Mouse (Mus musculus) lung, postnatal 36 days (tissue): ENCODE measurements around the gene Ppp1r9a.
"Not testable (repeated sequence)": the region's sequence is repeated elsewhere in the genome, so short reads cannot be mapped to it uniquely, and the experiment has no call there.

ENCODE experiments used
- DNase-seq: peaks from one replicate; pipeline ENCODE4 v3.0.0; 2022; ENCODE audit warnings: mixed read lengths

Gene Ppp1r9a

GRCm38 (mm10) chr6:4902674-4903324, at the start of gene Ppp1r9a:
TSS of gene Ppp1r9a (plus strand) at chr6:4902917.
- peak; percentile 68 for DNase-seq

- DNase-seq: no peak
Measured at GRCm38 (mm10) chr6:4855236-4855635, 47.5 kb upstream of the Ppp1r9a start.

- no peak for DNase-seq
Measured at GRCm38 (mm10) chr6:4856919-4857318, 45.8 kb upstream of the Ppp1r9a start.

DNA sequence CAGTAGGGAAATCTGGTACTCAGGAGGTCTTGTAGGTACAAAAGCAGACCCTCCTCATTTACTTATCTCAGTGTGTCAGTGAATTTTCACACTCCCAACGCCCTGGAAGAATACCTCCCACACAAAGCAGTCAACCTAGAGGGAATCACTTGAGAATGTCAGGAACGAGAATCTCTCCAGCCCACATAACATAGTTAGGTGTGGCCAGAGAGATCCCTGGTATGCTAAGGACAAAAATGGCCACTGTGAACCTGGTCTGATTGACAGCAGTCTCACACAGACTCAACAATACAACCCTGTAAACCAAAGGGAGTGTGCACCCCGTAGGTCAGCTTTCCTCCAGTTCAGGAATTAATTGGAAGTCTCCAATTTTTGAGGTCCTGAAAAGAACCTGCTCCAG, 18.4 kb upstream of the Ppp1r9a start:
- no peak for DNase-seq

DNA sequence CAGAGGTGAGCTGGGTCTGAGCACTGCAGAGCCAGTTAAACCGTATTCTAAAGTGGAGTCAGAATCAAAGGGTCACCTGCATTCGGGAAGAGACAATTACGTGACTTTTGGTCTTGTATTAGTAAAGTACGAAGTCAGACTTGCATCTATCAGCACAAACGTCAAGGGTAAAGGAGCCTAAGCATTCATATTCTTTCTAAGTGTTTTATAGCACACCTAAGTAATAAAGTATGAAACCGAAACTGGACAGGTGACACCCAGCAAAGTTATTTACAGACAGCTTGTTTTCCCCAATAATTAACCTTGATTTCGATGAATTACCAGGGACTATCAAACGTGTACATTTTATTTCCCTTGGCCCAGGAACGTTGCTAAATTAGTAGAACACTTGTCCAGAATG, 13.2 kb upstream of the Ppp1r9a start:
- DNase-seq: no peak

DNA sequence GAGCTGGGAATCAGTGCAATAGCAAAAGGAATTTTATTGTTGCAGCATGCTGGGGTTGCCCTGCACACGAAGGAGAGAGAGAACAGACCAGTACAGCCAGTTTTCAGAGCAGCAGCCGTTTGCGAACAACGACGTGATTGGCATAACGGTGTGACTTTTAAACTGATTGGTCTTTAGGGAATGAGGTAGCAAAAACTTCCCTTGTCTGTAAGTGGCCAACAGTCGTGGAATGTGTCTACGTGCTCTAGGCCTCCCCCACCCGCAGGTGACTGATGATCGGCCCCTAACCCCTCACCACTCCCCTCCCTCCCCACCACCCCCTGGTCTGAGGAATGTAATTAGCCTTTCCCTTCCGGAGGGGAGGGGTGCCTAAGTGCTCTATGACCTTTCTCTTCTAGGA, 10.3 kb upstream of the Ppp1r9a start:
- DNase-seq: no peak

DNA sequence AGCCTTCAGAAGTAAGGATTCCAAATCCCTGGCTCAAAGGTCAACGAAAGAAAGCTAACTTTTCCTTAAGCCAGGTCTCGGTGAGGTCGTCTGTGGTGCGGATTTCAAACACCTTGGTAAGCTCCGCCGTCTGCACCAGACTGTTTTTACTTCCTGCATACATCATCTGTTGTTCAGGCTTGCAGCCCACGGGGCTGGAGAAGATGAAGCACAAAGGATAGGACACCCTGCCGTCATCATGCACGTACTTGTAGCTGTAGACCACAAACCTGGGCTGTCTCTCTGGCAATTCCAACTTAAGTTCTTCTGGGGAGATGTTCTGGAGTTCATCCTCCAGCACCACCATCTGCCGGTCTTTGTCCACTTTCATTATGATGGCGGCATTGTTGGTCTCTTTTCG, 9.4 kb upstream of the Ppp1r9a start:
- DNase-seq: not testable (repeated sequence)

- no peak for DNase-seq
Measured at GRCm38 (mm10) chr6:4899906-4900305, 2.8 kb upstream of the Ppp1r9a start.

GRCm38 (mm10) chr6:4903325-4904054, 773 bp downstream of the Ppp1r9a start:
- peak; percentile 37 for DNase-seq

GRCm38 (mm10) chr6:4904055-4904450, 1.3 kb downstream of the Ppp1r9a start:
- DNase-seq: peak; percentile 16

DNA sequence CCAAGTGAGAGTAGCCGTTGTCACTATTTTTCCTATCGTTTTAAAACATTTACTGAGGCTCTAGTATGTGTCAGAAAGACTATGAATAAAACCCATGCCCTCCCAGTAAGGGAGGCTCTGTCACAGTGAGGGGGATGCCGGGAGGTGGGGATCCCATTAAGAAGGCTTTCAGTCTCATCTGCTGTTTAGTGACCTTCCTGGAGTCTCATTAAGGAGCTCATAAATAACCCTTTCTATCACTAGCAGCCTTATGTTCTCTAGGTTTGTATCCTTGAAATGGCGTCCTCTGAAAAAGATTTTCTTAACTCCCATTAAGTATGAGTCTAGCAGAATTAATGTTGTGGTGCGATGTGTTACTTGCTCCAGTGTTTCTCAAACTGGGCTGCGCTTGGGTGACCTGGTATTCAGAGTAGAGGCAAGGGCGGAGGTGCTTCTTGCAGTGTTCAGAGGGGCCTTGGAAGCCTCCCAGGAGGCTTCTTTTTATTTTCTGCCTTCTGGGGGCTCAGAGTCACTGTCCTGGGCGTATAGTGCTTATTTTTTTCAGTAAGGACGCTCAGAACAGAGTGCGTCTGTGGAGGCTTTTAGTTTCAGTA, 7.4 kb downstream of the Ppp1r9a start:
- no peak for DNase-seq

DNA sequence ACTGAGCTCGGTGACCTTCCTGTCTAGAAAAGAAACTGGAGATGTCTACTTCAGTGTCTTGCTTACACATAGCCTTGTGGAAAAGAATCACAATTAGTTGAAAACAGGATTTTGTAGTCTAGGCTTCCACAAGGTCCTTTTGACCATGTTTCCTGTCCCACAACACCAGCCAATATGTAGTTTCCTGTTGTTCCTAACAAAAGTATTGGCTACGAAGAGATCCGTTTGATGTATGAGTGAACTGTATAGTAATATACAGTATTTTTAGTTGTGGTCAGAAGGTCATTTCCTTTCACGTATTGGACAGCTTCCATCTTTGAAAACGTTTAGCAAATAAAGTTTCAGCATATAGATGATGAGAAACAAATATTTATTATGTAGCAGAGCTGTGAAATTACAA, 15.8 kb downstream of the Ppp1r9a start:
- no peak for DNase-seq

DNA sequence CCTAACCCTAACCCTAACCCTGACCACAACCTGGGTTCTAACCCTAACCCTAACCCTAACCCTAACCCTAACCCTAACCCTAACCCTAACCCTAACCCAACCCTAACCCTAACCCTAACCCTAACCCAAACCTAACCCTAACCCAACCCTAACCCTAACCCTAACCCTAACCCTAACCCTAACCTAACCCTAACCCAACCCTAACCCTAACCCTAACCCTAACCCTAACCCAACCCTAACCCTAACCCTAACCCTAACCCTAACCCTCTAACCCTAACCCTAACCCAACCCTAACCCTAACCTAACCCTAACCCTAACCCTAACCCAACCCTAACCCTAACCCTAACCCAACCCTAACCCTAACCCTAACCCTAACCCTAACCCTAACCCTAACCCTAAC, 21.1 kb downstream of the Ppp1r9a start:
- not testable (repeated sequence) for DNase-seq

DNA sequence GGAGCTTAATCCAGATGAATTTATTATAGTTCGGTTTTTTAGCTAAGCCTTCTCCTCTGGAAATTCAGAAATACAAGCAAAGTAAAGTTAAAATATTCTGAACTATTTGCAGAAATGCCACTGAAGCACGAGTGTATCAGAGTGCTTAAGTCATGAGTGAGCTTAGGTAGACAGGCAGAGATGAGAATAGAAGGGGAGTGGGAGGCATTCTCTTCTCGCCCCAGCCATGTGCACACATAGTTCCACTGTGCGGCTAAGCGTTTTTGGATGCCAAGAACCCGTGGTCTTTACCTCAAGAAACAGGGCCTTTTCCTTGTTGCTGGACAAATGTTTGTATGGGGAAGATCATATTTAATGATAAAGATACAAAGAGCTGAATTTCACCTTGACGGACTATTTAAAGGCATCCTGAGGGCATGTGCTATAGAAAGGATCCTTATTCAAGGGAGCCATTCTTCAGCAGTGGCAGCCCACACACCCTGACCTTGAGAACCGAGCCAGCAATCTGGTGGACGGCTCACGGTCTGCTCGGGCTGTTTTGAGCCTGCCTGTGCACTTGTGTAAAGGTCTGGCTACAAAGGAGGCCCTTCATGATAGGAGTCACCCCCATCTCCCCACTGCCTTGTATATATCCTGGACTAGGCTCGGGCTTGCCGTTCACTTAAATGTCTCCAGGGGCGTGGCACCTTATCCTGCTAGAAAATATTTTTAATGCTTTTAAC, 23.4 kb downstream of the Ppp1r9a start:
- no peak for DNase-seq

DNA sequence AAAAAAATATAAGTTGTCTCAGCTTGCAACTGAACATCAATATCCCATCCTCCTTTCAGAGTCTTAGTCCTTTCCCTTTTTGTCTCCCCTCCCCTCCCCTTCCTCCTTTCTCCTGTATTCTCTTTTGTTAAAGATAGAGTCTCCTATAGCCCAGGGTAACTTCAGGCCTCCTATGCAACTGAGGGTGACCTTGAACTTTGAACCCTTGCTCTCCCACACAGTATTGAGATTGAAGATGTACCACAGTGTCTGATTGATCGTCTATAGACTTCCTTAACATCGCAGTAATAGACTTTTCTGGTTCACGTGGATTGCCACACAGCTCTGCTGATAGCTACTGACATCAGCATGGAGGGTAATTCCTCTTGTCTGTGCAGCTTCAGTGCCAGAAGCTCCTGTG, 27.6 kb downstream of the Ppp1r9a start:
- DNase-seq: no peak

DNA sequence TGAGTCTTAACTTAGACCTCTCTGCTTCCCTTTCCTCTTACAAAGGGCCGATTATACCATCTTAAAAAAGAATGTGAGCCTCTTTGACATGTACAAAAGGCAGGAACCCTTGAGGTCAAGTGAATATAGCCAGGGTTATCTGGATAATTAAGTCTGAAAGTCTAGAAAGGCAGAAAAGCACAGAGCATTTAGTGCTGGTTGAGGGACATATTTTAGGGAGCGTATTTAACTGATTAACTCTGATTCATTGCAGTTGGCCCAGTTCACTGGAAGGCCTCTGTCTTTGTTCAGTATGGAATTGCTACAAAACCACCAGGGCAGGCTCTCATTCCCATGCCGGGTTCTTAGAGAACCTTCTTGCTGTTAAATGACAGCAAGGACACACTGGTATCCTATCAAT, 36.2 kb downstream of the Ppp1r9a start:
- no peak for DNase-seq

DNA sequence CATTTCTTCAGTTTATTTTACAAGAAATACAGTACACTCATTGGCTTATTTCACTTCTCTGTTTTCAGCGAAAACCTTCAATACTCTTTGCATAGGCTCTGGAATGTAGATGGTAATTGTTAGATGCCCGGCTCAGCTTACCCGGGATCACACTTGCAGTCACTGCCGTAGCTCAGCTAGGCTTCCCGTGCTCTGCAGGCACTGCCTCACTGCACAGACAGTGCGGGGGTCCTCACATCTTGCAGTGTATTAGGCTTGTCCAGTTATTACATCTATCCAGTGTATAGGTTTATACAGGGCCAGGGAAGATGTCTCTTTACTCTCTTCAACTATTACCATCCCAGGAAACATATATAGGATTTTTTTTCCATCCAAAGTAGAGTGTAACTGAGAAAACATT, 37.4 kb downstream of the Ppp1r9a start:
- no peak for DNase-seq

- DNase-seq: no peak
Measured at GRCm38 (mm10) chr6:4940639-4941038, 37.9 kb downstream of the Ppp1r9a start.

DNA sequence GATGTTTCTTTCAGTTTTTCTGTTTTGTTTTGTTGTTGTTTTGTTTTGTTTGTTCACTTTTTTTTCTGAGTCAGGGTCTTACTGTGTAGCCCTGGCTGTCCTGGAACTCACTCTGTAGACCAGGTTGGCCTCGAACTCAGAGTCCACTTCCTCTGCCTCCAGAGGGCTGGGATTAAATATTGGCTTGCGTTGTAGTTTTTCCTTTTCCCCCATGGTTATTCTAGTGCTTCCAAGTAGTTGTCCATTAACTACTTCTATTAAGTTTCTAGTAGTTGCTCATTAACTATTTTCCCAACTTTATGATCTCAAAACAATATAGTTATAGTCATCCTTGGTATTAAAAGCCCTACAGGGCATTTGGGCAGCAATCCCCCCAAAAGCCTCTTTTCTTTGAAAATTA, 41.1 kb downstream of the Ppp1r9a start:
- DNase-seq: no peak

GRCm38 (mm10) chr6:4948056-4948455, 45.3 kb downstream of the Ppp1r9a start:
- no peak for DNase-seq

DNA sequence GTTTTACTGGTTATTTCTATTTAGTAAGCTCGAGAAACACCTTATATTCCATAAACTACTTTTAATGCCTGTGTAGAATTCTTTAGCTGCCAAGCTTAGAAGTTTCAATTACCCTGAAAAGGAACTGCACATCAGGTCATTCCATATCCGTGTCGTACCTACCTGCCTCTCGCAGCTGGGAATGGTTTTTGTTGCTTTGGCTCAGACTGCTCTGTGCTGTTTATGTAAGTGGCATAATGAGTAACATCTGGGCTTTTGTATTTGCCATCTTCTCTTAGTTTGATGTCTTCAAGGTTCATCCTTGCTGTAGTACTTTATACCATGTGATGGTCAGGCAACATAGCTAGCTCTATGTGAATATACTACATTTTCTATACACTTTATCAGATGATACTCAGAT, 47.0 kb downstream of the Ppp1r9a start:
- DNase-seq: no peak

DNA sequence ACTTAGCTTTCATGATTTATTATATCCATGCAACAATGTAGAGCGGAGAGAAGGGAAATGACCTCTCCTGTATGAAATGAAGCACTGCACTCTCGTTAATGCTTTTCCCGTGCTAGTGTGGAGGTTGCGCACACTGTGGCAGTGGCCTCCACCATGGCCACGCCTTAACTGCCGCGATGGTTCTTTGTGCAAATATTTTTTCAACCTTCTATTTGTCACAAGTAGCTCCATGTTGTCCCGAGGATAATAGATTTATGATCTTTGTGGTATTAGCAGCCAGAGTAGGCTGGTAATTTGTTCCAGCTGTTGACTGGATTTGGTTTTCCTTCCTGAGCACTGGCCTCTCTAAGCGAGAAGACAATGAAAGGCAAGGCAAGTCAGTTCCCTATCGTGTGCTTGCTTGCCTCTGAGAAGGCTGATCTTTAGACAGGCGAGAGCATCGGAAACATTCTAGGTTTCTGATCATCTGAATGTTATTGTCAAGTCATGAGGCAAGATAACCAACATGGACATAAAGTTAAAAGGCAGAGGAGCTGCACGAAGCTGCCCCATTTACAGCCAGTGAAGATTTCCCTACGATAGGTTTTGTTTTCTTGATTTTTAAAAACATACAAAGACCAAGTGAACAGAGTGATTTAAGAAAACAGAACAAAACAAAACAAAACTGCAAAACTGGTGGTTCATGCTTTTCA, 50.5 kb downstream of the Ppp1r9a start:
- no peak for DNase-seq

GRCm38 (mm10) chr6:4956651-4957050, 53.9 kb downstream of the Ppp1r9a start:
- DNase-seq: no peak
